Mouse (Mus musculus): ENCODE measurements around the gene Tmem191c. TPM values are rescaled to one million over a fixed set of nuclear protein-coding genes. Genes with fewer than 3 reads are reported as not detected.
A peak's percentile ranks its signal among the peaks of the same experiment; 100 is the strongest.

Tmem191c gene
- polyA plus RNA-seq, 1 experiment from 2014 or later: 31.9 TPM

GRCm38 (mm10) chr16:17271124-17271523, 4.8 kb upstream of the Tmem191c start:
- no peak overlapping the region for H3K4me2 ChIP-seq
- H3K27ac ChIP-seq (replicated peaks): no peak overlapping the region
- no peak for ATAC-seq (ENCODE audit: low read depth)
- H3K4me3 ChIP-seq: no peak overlapping the region
- 70% methylated on average over 4 of the region's 4 CpGs for whole genome bisulfite sequencing
- peaks cover 8% of the 10 kb centered on the region for H3K9me3 ChIP-seq
- H3K9ac ChIP-seq: no peak overlapping the region
- H3K4me1 ChIP-seq (replicated peaks): no peaks in the 10 kb centered on the region
- no peaks in the 10 kb centered on the region; the same call in 1 of the 2 replicates for H3K27me3 ChIP-seq
- 0 out of 2 replicates have a peak, but pooled peaks cover 5% of the 10 kb centered on the region for H3K36me3 ChIP-seq

DNA sequence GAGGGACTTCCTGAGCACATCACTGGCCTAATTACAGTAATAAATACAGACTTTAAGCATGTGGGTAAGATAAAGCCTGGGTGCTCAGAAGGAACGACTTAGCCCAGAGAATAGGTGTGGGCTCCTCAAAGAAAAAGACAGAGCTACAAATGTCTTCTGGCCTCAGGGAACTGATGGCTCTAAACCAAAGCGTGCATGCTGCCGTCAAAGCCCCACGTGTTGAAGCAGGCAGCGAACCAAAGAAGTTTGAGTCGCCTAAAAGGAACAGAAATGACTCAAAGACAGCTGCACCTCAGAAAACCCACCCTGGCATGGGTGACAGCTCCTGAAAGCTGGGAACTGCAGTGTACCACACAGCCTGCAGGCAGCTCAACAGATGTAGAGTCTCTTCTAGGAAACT, 4.0 kb upstream of the Tmem191c start:
- ATAC-seq (ENCODE audit: low read depth): no peak
- Histone ChIP-seq H3K36me3 (0 out of 2 replicates have a peak, but pooled peaks cover 5% of the 10 kb centered on the region), H3K27ac (replicated peaks) (no peak overlapping the region), H3K4me2 (no peak overlapping the region), H3K4me3 (no peak overlapping the region), H3K9ac (no peak overlapping the region), H3K9me3 (peaks cover 8% of the 10 kb centered on the region), H3K27me3 (peaks cover 3% of the 10 kb centered on the region), H3K4me1 (replicated peaks) (peaks cover 6% of the 10 kb centered on the region)
- 80% methylated on average over 6 of the region's 6 CpGs for WGBS

- ATAC-seq (ENCODE audit: low read depth): peak; percentile 92
- Histone ChIP-seq H3K4me1 (replicated peaks) (peaks cover 22% of the 10 kb centered on the region), H3K36me3 (peaks cover 29% of the 10 kb centered on the region), H3K4me3 (peak overlapping the region; percentile 53), H3K4me2 (peak overlapping the region; percentile 85), H3K9ac (peak overlapping the region; percentile 73), H3K27ac (replicated peaks) (peak overlapping the region; percentile 85), H3K9me3 (no peaks in the 10 kb centered on the region), H3K27me3 (peaks cover 40% of the 10 kb centered on the region)
- under 1% methylated on average over 62 of the region's 62 CpGs for WGBS
Observed at GRCm38 (mm10) chr16:17276164-17277151, 581 bp downstream of the Tmem191c start.

GRCm38 (mm10) chr16:17277342-17278211, 1.7 kb downstream of the Tmem191c start:
- Histone ChIP-seq H3K4me2 (peak overlapping the region; percentile 85), H3K27me3 (peaks cover 40% of the 10 kb centered on the region), H3K36me3 (peaks cover 40% of the 10 kb centered on the region), H3K27ac (replicated peaks) (no peak overlapping the region), H3K4me3 (peak overlapping the region; percentile 53), H3K4me1 (replicated peaks) (peaks cover 22% of the 10 kb centered on the region), H3K9me3 (no peaks in the 10 kb centered on the region), H3K9ac (peak overlapping the region; percentile 73)
- WGBS: 2% methylated on average over 61 of the region's 61 CpGs
- ATAC-seq (ENCODE audit: low read depth): peak; percentile 48

DNA sequence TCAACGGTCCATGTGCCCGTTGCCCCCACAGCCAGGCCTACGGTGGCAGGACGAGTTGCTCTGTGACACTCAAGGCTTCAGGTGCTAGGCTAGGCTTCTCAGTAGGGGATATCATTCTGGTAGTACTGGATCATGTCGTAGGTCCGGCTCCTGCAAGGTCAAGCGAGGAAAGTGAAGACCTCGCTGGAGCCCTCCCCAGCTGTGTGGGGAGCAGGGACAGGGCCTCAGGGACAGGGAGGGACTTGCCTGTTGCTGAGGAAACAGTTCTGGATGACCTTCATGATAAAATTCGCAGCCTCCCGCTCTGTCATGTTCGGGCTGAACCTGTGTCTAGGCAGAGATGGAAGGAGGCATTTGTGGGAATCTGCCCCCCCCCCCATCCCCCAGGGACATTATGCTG, 4.6 kb downstream of the Tmem191c start:
- no peak overlapping the region for H3K4me3 ChIP-seq
- H3K36me3 ChIP-seq: peaks cover 69% of the 10 kb centered on the region
- peaks cover 40% of the 10 kb centered on the region for H3K27me3 ChIP-seq
- H3K27ac ChIP-seq (replicated peaks): no peak overlapping the region
- 87% methylated on average over 11 of the region's 11 CpGs for WGBS
- ATAC-seq (ENCODE audit: low read depth): no peak
- H3K4me1 ChIP-seq (replicated peaks): peaks cover 22% of the 10 kb centered on the region
- H3K9ac ChIP-seq: no peak overlapping the region
- H3K9me3 ChIP-seq: no peaks in the 10 kb centered on the region
- H3K4me2 ChIP-seq: no peak overlapping the region

- H3K36me3 ChIP-seq: peaks cover 96% of the 10 kb centered on the region
- H3K4me1 ChIP-seq (replicated peaks): peaks cover 2% of the 10 kb centered on the region
- H3K27ac ChIP-seq (replicated peaks): no peak overlapping the region
- H3K9me3 ChIP-seq: no peaks in the 10 kb centered on the region
- no peak overlapping the region for H3K4me2 ChIP-seq
- H3K4me3 ChIP-seq: no peak overlapping the region
- peaks cover 24% of the 10 kb centered on the region for H3K27me3 ChIP-seq
- H3K9ac ChIP-seq: no peak overlapping the region
- 90% methylated on average over 6 of the region's 6 CpGs for WGBS
- no peak for ATAC-seq (ENCODE audit: low read depth)
Observed at GRCm38 (mm10) chr16:17283151-17283550, 7.3 kb downstream of the Tmem191c start.

- no peak overlapping the region for H3K4me2 ChIP-seq
- no peak overlapping the region for H3K27ac ChIP-seq (replicated peaks)
- ATAC-seq (ENCODE audit: low read depth): no peak
- H3K9ac ChIP-seq: no peak overlapping the region
- no peaks in the 10 kb centered on the region for H3K27me3 ChIP-seq
- peaks cover 92% of the 10 kb centered on the region for H3K36me3 ChIP-seq
- no peak overlapping the region for H3K4me3 ChIP-seq
- no peaks in the 10 kb centered on the region for H3K4me1 ChIP-seq (replicated peaks)
- WGBS: 85% methylated on average over 2 of the region's 2 CpGs
- H3K9me3 ChIP-seq: no peaks in the 10 kb centered on the region
Observed at GRCm38 (mm10) chr16:17287103-17287502, 11.2 kb downstream of the Tmem191c start.

GRCm38 (mm10) chr16:17291016-17291415, 15.1 kb downstream of the Tmem191c start:
- no peaks in the 10 kb centered on the region for H3K27me3 ChIP-seq
- 91% methylated on average over 2 of the region's 2 CpGs for WGBS
- H3K4me1 ChIP-seq (replicated peaks): no peaks in the 10 kb centered on the region
- no peak overlapping the region for H3K9ac ChIP-seq
- no peak overlapping the region for H3K4me2 ChIP-seq
- H3K9me3 ChIP-seq: no peaks in the 10 kb centered on the region
- H3K4me3 ChIP-seq: no peak overlapping the region
- H3K36me3 ChIP-seq: peaks cover 85% of the 10 kb centered on the region
- no peak for ATAC-seq (ENCODE audit: low read depth)
- no peak overlapping the region for H3K27ac ChIP-seq (replicated peaks)

DNA sequence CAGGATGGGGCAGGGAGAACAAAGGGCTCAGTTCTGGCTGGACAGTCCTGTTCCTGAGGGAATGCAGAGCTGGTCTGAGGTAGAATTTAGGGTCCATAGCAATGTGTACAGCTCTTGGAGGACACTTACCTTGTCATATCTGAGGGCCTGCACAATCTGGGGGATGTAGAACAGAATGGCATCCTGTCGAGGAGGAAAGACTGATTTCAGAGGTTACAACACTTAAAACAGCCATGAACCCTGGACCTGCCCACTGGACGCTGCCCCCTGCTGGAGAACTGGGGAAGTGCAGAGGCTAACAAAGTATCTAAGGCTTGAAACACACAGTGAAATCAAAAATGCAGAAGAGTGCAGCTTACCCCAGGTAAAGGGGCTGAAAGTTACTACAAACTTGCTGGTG, 16.9 kb downstream of the Tmem191c start:
- Histone ChIP-seq H3K4me1 (replicated peaks) (no peaks in the 10 kb centered on the region), H3K27me3 (no peaks in the 10 kb centered on the region), H3K9me3 (no peaks in the 10 kb centered on the region), H3K36me3 (peaks cover 85% of the 10 kb centered on the region), H3K9ac (no peak overlapping the region), H3K4me3 (no peak overlapping the region), H3K4me2 (no peak overlapping the region), H3K27ac (replicated peaks) (no peak overlapping the region)
- ATAC-seq (ENCODE audit: low read depth): no peak
- 3% methylated on average over 2 of the region's 2 CpGs for WGBS

GRCm38 (mm10) chr16:17300818-17301217, 24.9 kb downstream of the Tmem191c start:
- Histone ChIP-seq H3K27ac (replicated peaks) (no peak overlapping the region), H3K4me3 (no peak overlapping the region), H3K36me3 (peaks cover 100% of the 10 kb centered on the region), H3K9me3 (no peaks in the 10 kb centered on the region), H3K9ac (no peak overlapping the region), H3K4me1 (replicated peaks) (no peaks in the 10 kb centered on the region), H3K27me3 (no peaks in the 10 kb centered on the region), H3K4me2 (no peak overlapping the region)
- ATAC-seq (ENCODE audit: low read depth): no peak
- 91% methylated on average over 3 of the region's 3 CpGs for WGBS

DNA sequence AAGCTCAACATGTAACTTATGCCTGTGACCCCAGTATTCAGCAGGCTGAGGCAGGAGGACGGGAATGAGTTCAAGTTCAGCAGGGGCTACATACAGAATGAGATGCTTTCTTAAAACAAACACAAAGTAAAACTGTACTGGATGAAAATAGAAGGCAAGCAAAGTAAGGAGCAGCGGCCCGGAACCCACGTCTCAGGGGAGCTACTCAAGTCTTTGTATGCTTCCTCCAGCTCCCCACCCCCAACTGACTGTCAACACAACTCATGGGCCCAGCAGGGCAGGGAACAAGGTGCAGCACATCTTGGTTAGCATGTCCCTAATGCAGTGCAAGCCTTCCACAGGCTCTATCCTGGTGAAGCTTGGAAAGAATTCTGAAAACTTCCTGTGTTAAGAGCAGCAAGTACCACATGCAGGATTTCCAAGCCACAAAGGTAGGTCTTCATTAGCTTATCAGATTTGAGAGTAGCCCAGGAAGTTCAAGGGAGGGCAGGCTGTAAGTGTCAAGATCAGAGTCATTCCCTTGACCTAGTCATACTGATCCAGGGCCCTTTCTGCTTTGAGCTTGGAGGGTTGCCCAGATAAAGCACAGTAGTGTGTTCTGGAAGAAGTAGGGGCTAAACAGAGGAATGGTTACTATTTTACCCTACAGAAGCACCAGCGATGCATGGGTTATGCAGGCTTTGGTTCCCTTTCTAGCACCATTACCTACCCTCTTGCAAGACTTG, 27.8 kb downstream of the Tmem191c start:
- 88% methylated on average over 5 of the region's 5 CpGs for WGBS
- Histone ChIP-seq H3K4me3 (no peak overlapping the region), H3K27me3 (no peaks in the 10 kb centered on the region), H3K36me3 (peaks cover 97% of the 10 kb centered on the region), H3K27ac (replicated peaks) (no peak overlapping the region), H3K9me3 (no peaks in the 10 kb centered on the region), H3K9ac (no peak overlapping the region), H3K4me1 (replicated peaks) (no peaks in the 10 kb centered on the region), H3K4me2 (no peak overlapping the region)
- ATAC-seq (ENCODE audit: low read depth): no peak

All from neural tube, embryonic 13.5 days (tissue).